Mouse (Mus musculus): ENCODE results near the gene Myh9.
A peak's percentile ranks its signal among the peaks of the same experiment; 100 is the strongest.
"Not testable (repeated sequence)": the region's sequence is repeated elsewhere in the genome, so short reads cannot be mapped to it uniquely, and the experiment has no call there.

Myh9 gene

DNA sequence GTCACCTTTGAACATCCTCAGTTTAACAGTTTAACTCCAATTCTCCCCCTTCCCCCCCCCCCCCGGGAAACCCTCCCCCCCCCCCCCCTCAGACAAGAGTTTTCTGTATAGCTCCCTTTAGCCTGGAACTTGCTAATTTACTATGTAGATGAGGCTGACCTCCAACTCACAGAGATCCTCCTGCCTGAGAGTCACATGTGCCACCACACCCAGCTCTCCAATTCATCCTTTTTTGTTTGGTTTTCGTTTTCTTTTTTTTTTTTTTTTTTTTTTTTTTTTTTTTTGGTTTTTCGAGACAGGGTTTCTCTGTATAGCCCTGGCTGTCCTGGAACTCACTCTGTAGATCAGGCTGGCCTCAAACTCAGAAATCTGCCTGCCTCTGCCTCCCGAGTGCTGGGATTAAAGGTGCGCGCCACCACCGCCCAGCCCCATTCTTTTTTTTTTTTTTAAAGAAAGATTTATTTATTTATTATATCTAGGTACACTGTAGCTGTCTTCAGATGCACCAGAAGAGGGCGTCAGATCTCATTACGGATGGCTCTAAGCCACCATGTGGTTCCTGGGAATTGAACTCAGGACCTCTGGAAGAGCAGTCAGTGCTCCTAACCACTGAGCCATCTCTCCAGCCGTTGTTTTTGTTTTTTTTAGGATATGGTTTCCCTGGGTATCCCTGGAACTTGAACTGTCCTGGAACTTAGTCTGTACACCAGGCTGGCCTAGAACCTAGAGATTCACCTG lies 25.4 kb upstream of the Myh9 start:
- not testable (repeated sequence) for DNase-seq (ENCODE audit: low spot score)

DNA sequence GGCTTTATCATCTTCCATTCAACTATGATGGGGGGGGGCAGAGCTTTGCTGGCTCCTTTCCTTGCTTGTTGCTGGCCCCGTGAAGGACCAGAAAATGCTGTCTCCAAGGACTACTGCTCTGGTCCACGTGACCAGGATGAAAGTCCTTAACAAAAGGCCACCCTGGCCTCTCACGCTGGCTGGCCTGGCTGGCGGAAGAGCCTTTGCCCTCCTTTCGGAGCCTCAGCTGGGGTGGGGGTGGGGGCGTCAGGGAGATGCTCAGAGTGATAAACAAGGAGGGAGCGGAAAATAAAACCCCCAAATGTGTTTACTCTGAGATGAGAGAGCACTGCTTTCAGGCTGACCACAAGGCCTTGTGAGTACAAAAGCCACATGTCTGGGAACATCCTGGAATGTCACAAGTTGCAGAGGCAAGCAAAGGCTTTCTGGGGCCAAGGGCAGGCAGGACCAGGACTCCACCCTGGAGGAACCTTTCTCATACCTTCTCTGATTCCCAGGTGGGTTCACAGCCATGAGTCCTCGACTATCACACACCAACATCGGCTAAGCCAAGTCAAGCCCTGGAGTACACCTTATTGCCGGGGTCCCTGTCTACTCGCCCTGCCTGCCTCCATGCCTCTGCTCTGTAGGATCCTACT lies 24.7 kb upstream of the Myh9 start:
- peak; percentile 86 for DNase-seq (ENCODE audit: low spot score)

GRCm38 (mm10) chr15:77864063-77864758 lies 22.2 kb upstream of the Myh9 start:
- no peak for DNase-seq (ENCODE audit: low spot score)

DNA sequence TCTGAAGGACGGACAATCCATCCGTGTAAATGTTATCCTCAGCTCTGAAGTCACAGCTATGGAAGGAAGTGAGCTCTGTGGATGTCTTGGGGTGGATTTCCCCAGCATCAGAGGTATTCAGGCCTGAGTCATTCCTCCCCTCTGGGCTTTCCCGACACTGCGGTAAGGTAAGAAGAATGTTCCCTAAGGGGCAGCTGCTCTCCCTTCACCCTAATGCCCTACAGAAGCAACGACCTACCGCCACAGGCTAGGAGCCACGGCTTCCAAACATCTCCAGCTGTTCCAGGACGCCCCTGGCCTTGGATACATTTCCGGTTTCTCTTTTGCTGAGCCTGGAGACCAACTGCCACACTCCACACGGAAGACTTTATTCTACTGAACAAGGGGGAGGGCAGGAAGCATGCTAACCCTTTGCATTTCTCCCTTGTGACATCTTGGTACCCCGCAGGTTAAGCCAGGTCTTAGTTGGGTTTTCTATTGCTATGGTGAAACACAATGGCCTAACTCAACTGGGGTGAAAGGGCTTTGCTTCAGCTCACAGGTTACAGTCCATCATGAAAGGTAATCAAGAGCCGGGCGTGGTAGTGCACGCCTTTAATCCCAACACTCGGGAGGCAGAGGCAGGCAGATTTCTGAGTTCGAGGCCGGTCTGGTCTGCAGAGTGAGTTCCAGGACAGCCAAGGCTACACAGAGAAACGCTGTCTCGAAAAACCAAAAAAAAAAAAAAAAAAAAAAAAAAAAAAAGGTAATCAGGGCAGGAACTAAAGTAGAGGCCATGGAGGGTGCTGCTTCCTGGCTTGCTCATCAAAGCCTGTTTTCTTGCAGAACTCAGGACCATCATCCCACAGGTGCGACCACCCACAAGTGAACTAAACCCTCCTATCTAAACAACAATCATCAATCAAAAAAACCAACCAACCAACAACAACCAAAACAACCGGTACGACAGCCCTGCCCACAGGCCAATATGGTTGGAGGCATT lies 21.3 kb upstream of the Myh9 start:
- DNase-seq (ENCODE audit: low spot score), result no peak

GRCm38 (mm10) chr15:77860081-77860665 lies 18.2 kb upstream of the Myh9 start:
- no peak for DNase-seq (ENCODE audit: low spot score)

DNA sequence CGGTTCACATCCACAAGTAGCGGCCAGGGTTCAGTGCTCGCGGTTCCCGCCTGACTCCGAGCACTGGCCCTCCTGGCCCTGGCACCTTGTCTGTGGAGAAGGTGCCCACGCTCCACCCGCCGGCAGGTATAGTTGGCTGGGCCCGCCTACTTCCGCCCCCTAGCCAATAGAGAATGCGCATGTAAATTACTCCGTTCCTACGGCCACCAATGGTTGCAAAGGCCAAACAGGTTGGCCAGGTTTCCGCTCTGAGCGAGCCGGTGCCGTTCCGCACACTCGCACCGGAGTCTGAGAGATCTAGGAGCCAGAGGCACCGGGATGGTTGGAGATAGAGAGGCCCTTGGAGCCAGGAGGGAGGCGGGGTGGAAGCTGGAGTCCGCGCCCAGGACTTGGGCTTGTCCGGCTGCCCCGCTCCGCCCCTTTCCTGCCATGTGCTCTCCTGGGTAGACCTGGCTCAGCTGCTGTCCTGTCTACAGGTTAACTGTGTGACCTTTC lies 15.7 kb upstream of the Myh9 start:
- DNase-seq (ENCODE audit: low spot score), result peak; percentile 85

- no peak for DNase-seq (ENCODE audit: low spot score)
Observed at GRCm38 (mm10) chr15:77856541-77856940, 14.6 kb upstream of the Myh9 start.

DNA sequence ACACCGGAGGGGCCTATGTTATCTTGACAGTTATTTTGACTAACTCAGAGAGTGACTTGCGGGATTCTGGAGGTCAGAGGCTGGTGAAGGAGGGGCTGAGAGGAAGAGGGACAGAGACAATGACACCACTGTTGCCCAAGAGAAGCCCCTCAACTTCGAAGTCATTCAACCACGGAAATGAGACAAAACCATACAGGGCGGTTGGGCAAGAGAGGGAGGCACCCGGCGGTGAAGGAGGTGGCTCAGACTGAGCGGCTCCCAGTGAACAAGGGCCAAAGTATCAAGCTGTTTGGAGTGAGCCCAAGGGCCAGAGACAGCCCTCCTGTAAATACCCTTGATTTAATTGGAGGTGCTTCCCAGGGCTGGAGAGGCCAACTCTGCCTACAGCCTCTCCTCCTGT lies 13.3 kb upstream of the Myh9 start:
- DNase-seq (ENCODE audit: low spot score), result no peak

DNA sequence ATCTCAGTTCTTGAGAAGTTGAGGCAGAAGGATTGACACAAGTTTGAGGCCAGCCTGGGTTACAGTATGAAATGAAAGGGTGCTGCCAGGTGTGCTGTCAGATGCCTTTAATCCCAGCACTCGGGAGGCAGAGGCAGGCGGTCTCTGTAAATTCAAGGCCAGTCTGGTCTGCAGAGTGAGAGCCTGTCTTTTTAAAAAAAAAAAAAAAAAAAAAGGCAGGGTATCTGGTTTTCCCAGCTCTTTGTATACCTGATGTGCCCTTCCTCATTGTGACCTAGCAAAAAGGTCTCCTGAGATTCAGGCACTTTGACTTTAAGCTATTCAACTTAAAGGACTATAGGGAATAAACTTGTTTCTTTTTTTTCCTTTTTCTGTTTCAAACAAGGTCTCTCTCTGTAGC lies 10.0 kb upstream of the Myh9 start:
- no peak for DNase-seq (ENCODE audit: low spot score)

DNA sequence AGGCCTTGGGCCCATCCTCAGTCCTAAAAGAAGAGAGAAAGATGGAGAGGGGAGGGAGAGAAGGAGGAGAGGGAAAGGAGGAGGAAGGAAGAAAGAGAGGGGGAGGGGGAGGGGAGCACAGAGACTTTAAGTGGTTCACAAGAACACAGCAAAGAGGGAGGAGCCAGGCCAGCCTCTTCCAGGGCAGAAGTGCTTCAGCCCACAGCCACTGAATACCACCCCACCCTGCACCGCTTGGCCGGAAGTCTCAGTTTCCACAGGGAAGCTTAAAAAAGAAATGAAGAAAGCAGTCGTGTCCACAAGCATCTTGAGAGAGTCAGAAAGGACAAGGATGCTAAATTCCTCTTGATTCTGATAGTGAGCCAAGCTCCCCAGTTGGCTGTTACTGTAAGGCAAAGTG lies 9.2 kb upstream of the Myh9 start:
- no peak for DNase-seq (ENCODE audit: low spot score)

GRCm38 (mm10) chr15:77849572-77850229 lies 7.7 kb upstream of the Myh9 start:
- no peak for DNase-seq (ENCODE audit: low spot score)

- DNase-seq (ENCODE audit: low spot score), result no peak
Observed at GRCm38 (mm10) chr15:77849039-77849436, 7.1 kb upstream of the Myh9 start.

DNA sequence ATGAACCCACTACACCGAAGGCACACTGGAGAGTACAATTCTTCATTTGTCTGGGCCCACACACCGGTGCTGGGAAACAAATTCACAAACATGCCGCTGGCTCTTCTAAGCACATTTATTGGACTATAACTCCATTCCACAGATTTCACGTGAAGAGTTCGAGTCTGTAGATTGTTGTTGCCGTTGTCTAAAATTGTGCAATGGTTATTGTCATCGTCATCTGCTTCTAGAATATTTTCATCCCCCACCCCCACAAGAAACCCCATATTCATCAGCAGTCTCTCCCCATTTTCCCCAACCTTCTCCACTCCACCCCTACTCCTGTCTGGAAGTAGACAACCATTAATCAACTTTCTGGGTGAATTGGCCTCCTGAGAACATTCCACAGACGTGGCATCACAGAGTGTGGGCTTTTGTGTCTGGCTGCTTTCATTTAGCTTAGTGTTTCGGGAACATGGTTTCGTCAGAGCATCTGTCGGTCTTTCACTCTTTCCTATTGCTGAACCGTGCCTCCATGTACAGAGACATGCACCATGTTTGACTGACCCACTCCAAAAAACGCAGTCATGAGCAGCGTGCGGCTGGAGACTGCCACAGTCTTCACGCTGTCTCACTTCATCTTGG lies 6.6 kb upstream of the Myh9 start:
- no peak for DNase-seq (ENCODE audit: low spot score)

GRCm38 (mm10) chr15:77847826-77848225 lies 5.9 kb upstream of the Myh9 start:
- DNase-seq (ENCODE audit: low spot score), result no peak

DNA sequence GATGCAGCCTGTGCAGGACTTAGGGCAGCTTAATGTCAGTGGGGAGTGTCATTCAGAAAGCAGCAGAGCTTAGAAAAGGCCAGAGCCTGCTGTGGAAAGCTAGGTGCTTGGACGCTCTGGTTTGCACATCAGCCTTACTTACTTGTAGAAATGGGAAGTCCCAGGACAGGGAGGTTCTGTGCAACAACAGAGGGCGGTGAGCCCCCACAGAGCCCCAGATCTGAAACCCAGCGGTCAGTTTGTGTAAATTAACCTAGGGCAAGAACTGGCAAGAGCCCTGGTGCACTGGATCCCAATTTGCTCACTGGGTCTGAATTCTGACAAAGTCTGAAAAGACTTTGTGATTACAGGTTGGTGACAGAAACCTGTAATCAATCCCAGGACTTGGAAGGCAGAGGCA lies 5.1 kb upstream of the Myh9 start:
- DNase-seq (ENCODE audit: low spot score), result no peak

GRCm38 (mm10) chr15:77845931-77846595 lies 4.1 kb upstream of the Myh9 start:
- DNase-seq (ENCODE audit: low spot score), result not testable (repeated sequence)

GRCm38 (mm10) chr15:77844955-77845635 lies 3.1 kb upstream of the Myh9 start:
- DNase-seq (ENCODE audit: low spot score), result no peak

DNA sequence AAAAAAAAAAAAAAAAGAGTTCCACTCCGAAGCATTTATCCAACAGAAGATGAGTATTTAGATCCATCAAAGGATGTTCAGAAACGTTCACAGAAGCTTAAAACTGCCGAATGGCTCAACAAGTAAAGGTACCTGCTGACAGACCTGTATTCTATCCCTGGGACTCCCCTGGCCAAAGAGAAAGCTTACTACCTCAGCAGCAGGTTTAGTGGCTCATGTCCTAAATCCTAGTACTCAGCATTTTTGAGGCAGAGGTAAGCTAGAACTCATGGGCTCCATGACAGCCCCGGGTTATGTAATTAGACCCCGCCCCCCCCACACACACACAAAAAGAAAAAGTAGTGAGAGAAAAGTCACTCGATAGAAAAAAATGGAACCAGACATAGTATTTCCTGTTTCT lies 2.1 kb upstream of the Myh9 start:
- DNase-seq (ENCODE audit: low spot score), result no peak

- peak; percentile 70 for DNase-seq (ENCODE audit: low spot score)
Observed at GRCm38 (mm10) chr15:77843494-77844041, 1.6 kb upstream of the Myh9 start.

Measured in yolk sac, embryonic 10.5 days (tissue).